Mouse (Mus musculus) cerebellum, adult 2 months (tissue): ENCODE results near the gene Psmd1. TPM values are rescaled to one million over a fixed set of nuclear protein-coding genes. Genes with fewer than 3 reads are reported as not detected.

Experiments used
- DNase-seq, 2 experiments: peaks; one replicate each; pipeline ENCODE4 v3.0.0; 2021
- H3K27ac ChIP-seq: fragments of 200-500 bp; 2 replicates; pipeline ENCODE4 v1.5.1; 2012; ENCODE audit warnings: low read length, control low read depth, inconsistent platforms; ENCODE audit not compliant: insufficient read depth
- H3K27me3 ChIP-seq: fragments of 200-500 bp; 2 replicates; pipeline ENCODE4 v1.6.1; 2012; ENCODE audit warnings: inconsistent platforms, mild to moderate bottlenecking, low read length, moderate library complexity; ENCODE audit not compliant: control insufficient read depth, insufficient read depth
- H3K4me1 ChIP-seq: fragments of 200-500 bp; 2 replicates; pipeline ENCODE4 v1.6.1; 2011; ENCODE audit warnings: low read length; ENCODE audit not compliant: control insufficient read depth, insufficient read depth
- H3K4me3 ChIP-seq: fragments of 200-500 bp; replicated peaks from 2 replicates; pipeline ENCODE3; 2011; ENCODE audit warnings: mild to moderate bottlenecking, low read depth, low read length, control low read depth; ENCODE audit not compliant: insufficient read depth
- CTCF ChIP-seq: fragments of 200-500 bp; IDR thresholded peaks from 2 replicates; pipeline ENCODE4 v1.5.1; 2011; ENCODE audit warnings: low read depth, mild to moderate bottlenecking, control low read depth, low read length, moderate library complexity, borderline replicate concordance; ENCODE audit not compliant: insufficient read depth
- POLR2A ChIP-seq: fragments of 200-500 bp; IDR thresholded peaks from 2 replicates; pipeline ENCODE4 v1.6.1; 2011; ENCODE audit warnings: low read length, control low read depth, borderline replicate concordance; ENCODE audit not compliant: insufficient read depth
- WGBS: fragments of 180-500 bp; shearing (Covaris S2); methylation state at CpG from one replicate; pipeline ENCODE4 v1.1.7; 2018; 5-methylcytosine and 5-hydroxymethylcytosine counted together
- polyA plus RNA-seq: library from polyadenylated mRNA; depleted of rRNA; stranded (reverse); fragments of >200 nt; gene quantifications from 2 replicates; pipeline ENCODE4 v1.2.3, GENCODE M21; 2012

The Psmd1 gene
- polyA plus RNA-seq, 1 experiment = 84.2 TPM

DNA sequence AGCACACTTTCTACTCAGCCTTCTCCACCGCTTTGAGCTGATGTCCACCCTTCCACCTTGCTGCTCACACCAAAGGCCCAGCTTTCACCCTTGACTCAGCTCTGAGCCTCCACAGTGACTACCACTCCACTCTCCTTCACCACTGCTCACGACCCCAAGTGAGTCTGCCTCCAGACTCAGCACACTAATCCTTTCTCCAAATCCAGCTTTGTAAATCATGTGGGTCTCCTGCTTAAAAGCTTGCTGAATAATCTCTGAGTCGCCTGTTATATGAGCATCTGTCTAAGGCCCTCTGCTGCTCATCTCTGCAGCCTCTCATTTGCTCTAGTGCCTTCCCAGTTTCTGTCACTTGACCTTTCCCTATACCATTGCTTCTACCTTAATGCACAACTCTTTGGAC is 76.9 kb downstream of the Psmd1 start:
- Histone ChIP-seq H3K4me1 (no peaks in the 10 kb centered on the region; the same call in 1 of the 2 replicates), H3K27me3 (no peaks in the 10 kb centered on the region), H3K27ac (no peak overlapping the region), H3K4me3 (no peak overlapping the region)
- no peak for DNase-seq
- WGBS = 93% methylated on average over 3 of the region's 3 CpGs
- TF ChIP-seq CTCF (no peak), POLR2A (no peak)

DNA sequence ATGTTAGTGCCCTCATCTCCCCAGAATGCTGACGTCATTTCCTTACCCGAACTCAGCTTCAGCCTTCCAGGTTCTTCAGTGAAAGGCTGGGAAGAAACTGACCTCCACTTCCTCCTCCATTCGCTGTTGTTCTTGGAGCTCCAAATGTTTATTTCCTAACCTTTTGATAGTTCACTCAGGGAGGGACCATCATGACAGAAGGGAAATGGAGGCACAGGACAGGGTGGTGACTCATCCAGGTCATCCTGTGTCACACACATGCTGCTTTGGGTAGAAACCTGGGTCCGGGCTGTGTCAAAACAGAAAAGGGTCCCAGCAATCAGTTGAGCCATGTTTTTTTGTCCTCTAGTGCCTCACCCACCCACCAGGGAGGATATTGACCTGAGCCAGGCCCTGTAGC is 79.0 kb downstream of the Psmd1 start:
- no peak overlapping the region for H3K4me3 ChIP-seq
- no peak for DNase-seq
- peaks cover 2% of the 10 kb centered on the region for H3K4me1 ChIP-seq
- 90% methylated on average over 4 of the region's 4 CpGs for WGBS
- H3K27me3 ChIP-seq = no peaks in the 10 kb centered on the region
- H3K27ac ChIP-seq = no peak overlapping the region
- TF ChIP-seq CTCF = no peak
- no peak for TF ChIP-seq POLR2A

DNA sequence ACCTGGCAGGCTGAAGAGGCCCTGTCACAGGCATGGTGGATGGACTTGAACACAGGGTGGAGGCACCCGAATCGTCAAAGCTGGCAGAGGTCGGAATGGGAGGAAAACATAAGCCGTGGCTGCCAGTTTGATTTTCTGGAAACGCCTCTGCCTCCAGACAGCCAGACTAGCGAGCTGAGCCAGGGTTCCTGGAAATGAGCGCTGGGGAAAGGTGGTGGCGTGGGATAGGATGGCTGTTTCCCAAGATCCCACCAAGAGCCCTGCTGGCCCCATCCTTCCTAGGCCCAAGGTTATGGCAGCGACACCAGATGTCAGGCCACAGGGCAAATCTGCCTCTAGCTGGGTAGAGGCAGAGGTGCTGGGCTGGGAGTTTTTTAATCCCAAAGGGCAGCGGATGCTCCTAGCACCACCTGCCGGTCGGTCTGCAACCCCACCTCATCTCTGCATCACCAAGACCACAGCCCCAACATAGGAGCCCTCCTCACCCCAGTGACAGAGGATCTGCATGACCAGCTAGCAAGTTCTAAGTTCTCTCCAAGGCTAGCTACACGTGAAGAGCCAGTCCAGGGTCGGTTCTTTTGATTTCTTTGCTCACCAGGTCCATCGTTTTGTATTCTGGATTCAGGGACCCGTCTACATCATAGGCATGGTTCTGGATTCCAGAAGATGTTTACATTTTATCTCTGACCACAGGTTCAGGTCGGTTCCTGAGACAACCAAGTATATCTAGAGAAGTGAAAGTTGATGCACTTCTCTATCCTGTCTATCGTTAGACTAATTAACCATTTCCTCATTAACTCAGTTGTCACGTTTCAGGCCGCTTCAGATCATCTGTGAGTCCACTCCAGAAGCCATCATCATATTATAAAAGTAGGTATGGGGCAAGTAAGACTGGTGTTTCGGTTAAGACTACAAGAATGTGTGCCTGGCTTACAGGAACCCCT is 80.1 kb downstream of the Psmd1 start:
- no peak overlapping the region for H3K4me3 ChIP-seq
- H3K27ac ChIP-seq = no peak overlapping the region
- peaks cover 2% of the 10 kb centered on the region for H3K4me1 ChIP-seq
- no peak for TF ChIP-seq CTCF
- TF ChIP-seq POLR2A = no peak
- H3K27me3 ChIP-seq = no peaks in the 10 kb centered on the region
- no peak for DNase-seq
- 58% methylated on average over 21 of the region's 21 CpGs for WGBS

DNA sequence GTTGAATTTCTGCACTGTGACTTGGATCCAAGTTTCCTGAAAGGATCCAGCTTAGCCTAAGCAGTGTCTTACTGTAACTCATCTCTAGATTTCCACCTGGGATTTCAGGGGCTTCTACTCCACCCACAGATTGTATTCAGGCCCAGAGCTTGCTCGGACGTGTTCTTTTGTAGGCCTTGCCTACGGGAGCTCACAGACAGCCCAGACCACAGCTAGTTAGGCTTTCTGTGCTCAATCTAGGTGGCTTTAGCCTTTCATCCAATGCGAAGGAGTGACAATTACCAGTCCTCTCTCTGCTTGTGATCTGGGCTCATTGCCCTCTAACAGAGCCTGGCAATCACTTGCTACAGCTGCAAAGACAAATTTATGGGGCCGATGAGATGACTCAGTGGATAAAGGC is 82.1 kb downstream of the Psmd1 start:
- peaks cover 2% of the 10 kb centered on the region for H3K4me1 ChIP-seq
- H3K27me3 ChIP-seq = no peaks in the 10 kb centered on the region
- no peak overlapping the region for H3K27ac ChIP-seq
- DNase-seq = no peak
- H3K4me3 ChIP-seq = no peak overlapping the region
- TF ChIP-seq CTCF = no peak
- no peak for TF ChIP-seq POLR2A
- WGBS = 82% methylated on average over 5 of the region's 5 CpGs

DNA sequence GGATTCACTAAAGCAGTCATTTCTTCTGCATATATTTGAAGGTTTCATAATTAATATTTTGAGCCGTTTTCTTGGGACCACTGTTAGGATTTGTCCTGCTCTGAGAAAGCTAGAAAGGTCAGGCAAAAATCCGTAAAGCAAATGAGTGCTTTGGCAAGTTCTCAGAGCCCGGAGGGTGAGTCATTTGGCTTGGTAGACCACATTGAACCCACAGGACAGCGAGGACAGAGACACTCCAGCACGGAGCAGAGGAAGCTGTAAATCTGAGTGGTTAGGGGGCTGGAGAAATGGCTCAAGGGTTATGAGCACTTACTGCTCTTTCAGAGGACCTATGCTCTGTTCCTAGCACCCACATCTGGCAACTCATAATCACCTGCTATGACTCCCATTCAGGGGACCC is 83.4 kb downstream of the Psmd1 start:
- DNase-seq = peak in 1 of 2 experiments; percentile 42
- WGBS = 21% methylated on average over 5 of the region's 5 CpGs
- Histone ChIP-seq H3K27ac (no peak overlapping the region), H3K4me3 (no peak overlapping the region), H3K4me1 (peaks cover 2% of the 10 kb centered on the region), H3K27me3 (no peaks in the 10 kb centered on the region)
- TF ChIP-seq POLR2A (no peak), CTCF (no peak)

DNA sequence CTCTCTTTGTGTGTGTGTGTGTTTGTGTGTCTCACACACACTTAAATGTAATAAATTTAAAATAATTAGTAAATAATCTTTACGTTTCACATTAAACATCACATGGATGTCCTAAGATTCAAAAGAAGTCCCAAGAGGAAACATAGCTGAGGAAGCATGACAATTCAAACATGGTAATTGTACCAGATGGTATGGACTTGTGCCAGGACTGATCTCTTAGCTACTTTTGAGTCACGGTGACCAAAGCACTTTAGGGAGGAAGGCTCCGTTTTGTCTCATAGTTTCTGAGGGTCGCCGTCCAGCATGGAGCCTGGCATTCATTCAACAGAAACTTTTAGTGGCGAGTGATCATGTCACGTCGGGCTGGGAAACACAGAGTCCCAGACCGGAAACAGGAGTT is 84.0 kb downstream of the Psmd1 start:
- peaks cover 2% of the 10 kb centered on the region for H3K4me1 ChIP-seq
- no peak for DNase-seq
- WGBS = 19% methylated on average over 9 of the region's 9 CpGs
- no peaks in the 10 kb centered on the region for H3K27me3 ChIP-seq
- no peak overlapping the region for H3K4me3 ChIP-seq
- TF ChIP-seq CTCF = no peak
- TF ChIP-seq POLR2A = no peak
- no peak overlapping the region for H3K27ac ChIP-seq

DNA sequence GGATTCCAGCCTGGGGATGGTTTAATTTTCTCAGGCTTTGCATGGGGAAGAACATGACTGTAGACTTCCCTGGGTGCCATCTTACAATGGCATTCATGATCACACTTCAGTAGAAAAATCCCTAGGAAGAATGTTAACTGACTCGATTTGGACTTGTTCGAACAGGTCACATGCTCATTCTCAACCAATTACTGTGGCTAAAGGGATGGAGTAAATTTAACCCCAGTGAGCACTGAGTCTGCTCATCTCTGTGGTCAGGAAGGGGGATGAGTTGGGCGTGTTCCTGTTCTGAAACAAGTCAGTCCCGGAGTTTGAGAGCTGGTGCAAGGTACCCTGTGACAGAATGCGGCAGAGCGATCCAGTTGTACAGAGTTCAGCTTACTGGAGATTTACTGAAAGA is 86.7 kb downstream of the Psmd1 start:
- no peaks in the 10 kb centered on the region for H3K27me3 ChIP-seq
- DNase-seq = no peak
- H3K4me3 ChIP-seq = no peak overlapping the region
- 83% methylated on average over 6 of the region's 6 CpGs for WGBS
- peaks cover 5% of the 10 kb centered on the region; the same call in 1 of the 2 replicates for H3K4me1 ChIP-seq
- TF ChIP-seq POLR2A = no peak
- no peak for TF ChIP-seq CTCF
- no peak overlapping the region for H3K27ac ChIP-seq

DNA sequence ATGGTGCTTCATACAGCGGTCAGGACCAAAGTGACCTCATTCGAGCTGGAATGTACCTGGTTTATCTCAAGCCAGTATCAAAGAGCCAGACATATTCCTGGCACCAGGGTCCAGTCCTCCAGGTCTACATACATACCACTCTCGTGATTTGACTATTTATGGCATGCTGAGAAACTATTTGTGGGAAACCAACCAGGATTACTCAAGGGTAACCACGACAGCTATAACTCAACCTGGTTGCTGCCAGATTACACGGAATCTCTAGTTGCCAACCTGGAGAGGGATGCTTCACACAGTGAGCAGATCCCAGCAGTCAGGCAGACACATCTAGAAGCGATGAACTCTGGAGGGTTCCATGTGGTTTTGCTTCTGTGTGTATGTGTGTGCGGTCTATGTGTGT is 87.2 kb downstream of the Psmd1 start:
- H3K4me3 ChIP-seq = no peak overlapping the region
- DNase-seq = no peak
- H3K4me1 ChIP-seq = peaks cover 5% of the 10 kb centered on the region; the same call in 1 of the 2 replicates
- no peak overlapping the region for H3K27ac ChIP-seq
- WGBS = 83% methylated on average over 7 of the region's 7 CpGs
- H3K27me3 ChIP-seq = no peaks in the 10 kb centered on the region
- TF ChIP-seq CTCF = no peak
